ENCODE assay signal across 17 mouse cellular contexts in the genomic region with DNA sequence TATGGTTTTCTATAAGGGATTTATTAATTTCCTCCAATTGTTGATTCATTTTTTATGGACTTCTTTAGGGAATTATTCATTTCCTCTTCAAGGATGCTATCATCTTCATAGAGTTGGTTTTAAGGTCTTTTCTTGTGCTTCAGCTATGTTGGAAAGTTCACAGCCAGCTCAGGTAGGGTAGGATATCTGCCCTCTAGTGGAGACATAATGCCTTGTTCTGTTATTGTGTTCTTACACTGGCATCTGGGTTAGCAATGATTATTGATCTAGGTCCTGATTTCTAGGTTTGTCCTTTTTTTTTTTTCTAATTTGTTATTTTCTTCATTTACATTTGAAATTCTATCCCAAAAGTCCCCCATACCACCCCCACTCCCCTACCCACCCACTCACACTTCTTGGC.
DNase-seq lines count a peak whose midpoint lies in the region; ATAC-seq and TF ChIP-seq lines count a peak whose summit lies in the region.
"Had no signal": no experiment of that assay in that cellular context is flagged by ENCODE, and none has a peak within 500 bp of the region (broad histone marks: within the 10 kb centered on the region; RNA-seq: fewer than 3 reads in every experiment).

No protein-coding gene starts in this region.

- H3K36me3 ChIP-seq in intestine, postnatal 0 days (ENCODE audit: control insufficient read depth, insufficient read depth): no peaks in the 10 kb centered on the region
- no peaks in the 10 kb centered on the region for H3K36me3 ChIP-seq in intestine, embryonic 16.5 days (ENCODE audit: control insufficient read depth, insufficient read depth, low read length)
- no peaks in the 10 kb centered on the region for H3K36me3 ChIP-seq in lung, postnatal 0 days (ENCODE audit: insufficient read depth, low read length)
- H3K36me3 ChIP-seq: embryonic facial prominence, embryonic 12.5 days; hindbrain, embryonic 12.5 days; kidney, embryonic 15.5 days had no signal

- no peak for DNase-seq in lung, postnatal 0 days (ENCODE audit: low spot score)
- no peak for DNase-seq in lung, postnatal 10 days
- DNase-seq in NIH3T3 (ENCODE audit: low read depth): peak; percentile 24
- peak; percentile 26 for DNase-seq in retina, embryonic 14.5 days (ENCODE audit: low spot score)
- DNase-seq in cerebellum, adult 9-11 months: no peak
- no peak for DNase-seq in adrenal gland, adult 18-20 months (ENCODE audit: low spot score in 2 of 2)
- DNase-seq: cerebellum, adult 2 months; layer of hippocampus, adult 9-11 months; right cerebral cortex, postnatal 14 days; thymus, adult 2 months had no signal

- no peaks in the 10 kb centered on the region for H3K4me1 ChIP-seq in intestine, postnatal 0 days (replicated peaks; ENCODE audit: control insufficient read depth, insufficient read depth, low read length)
- no peaks in the 10 kb centered on the region for H3K4me1 ChIP-seq in intestine, embryonic 16.5 days (ENCODE audit: control insufficient read depth, insufficient read depth, low read length)
- no peaks in the 10 kb centered on the region for H3K4me1 ChIP-seq in lung, postnatal 0 days (ENCODE audit: insufficient read depth, low read depth, low read length)
- H3K4me1 ChIP-seq: embryonic facial prominence, embryonic 12.5 days; hindbrain, embryonic 12.5 days; kidney, embryonic 15.5 days; megakaryocyte, embryonic 14.5 days had no signal

- TF ChIP-seq EP300 in lung, postnatal 0 days (IDR thresholded peaks at IDR 0.05): no peak

- ATAC-seq in intestine, postnatal 0 days: no peak
- no peak for ATAC-seq in intestine, embryonic 16.5 days
- ATAC-seq in lung, postnatal 0 days: no peak
- ATAC-seq: activated CD4-positive, CD25-positive, alpha-beta regulatory T cell, adult 4 months had no signal

- no peak overlapping the region for H3K4me2 ChIP-seq in intestine, postnatal 0 days (replicated peaks; ENCODE audit: low read depth)
- H3K4me2 ChIP-seq in intestine, embryonic 16.5 days (ENCODE audit: low read depth, low read length): no peak overlapping the region
- H3K4me2 ChIP-seq in lung, postnatal 0 days (replicated peaks; ENCODE audit: low read depth, low read length): no peak overlapping the region
- H3K4me2 ChIP-seq: embryonic facial prominence, embryonic 12.5 days; hindbrain, embryonic 12.5 days; kidney, embryonic 15.5 days had no signal

- H3K4me3 ChIP-seq in intestine, postnatal 0 days (ENCODE audit: low read depth, low read length): no peak overlapping the region
- no peak overlapping the region for H3K4me3 ChIP-seq in intestine, embryonic 16.5 days (ENCODE audit: low read length)
- H3K4me3 ChIP-seq in lung, postnatal 0 days (ENCODE audit: low read depth, low read length): no peak overlapping the region
- H3K4me3 ChIP-seq: embryonic facial prominence, embryonic 12.5 days; hindbrain, embryonic 12.5 days; kidney, embryonic 15.5 days; megakaryocyte, embryonic 14.5 days had no signal

- H3K27ac ChIP-seq in intestine, postnatal 0 days (ENCODE audit: low read depth, low read length): no peak overlapping the region
- H3K27ac ChIP-seq in intestine, embryonic 16.5 days (ENCODE audit: low read length): no peak overlapping the region
- no peak overlapping the region for H3K27ac ChIP-seq in lung, postnatal 0 days (ENCODE audit: low read length)
- H3K27ac ChIP-seq: embryonic facial prominence, embryonic 12.5 days; hindbrain, embryonic 12.5 days; kidney, embryonic 15.5 days had no signal

- peak; percentile 60 for TF ChIP-seq CTCF in intestine, postnatal 0 days (IDR thresholded peaks at IDR 0.05; ENCODE audit: low read depth)
- peak; percentile 52 for TF ChIP-seq CTCF in lung, postnatal 0 days (IDR thresholded peaks at IDR 0.05)

- H3K9me3 ChIP-seq in intestine, postnatal 0 days (ENCODE audit: control insufficient read depth): no peaks in the 10 kb centered on the region
- no peaks in the 10 kb centered on the region for H3K9me3 ChIP-seq in intestine, embryonic 16.5 days (ENCODE audit: control insufficient read depth, low read length)
- no peaks in the 10 kb centered on the region for H3K9me3 ChIP-seq in lung, postnatal 0 days (ENCODE audit: low read length)
- H3K9me3 ChIP-seq: embryonic facial prominence, embryonic 12.5 days; hindbrain, embryonic 12.5 days; kidney, embryonic 15.5 days had no signal

- no peak overlapping the region for H3K9ac ChIP-seq in intestine, postnatal 0 days (ENCODE audit: low read depth, low read length)
- H3K9ac ChIP-seq in intestine, embryonic 16.5 days (ENCODE audit: low read depth, low read length): no peak overlapping the region
- H3K9ac ChIP-seq in lung, postnatal 0 days (replicated peaks; ENCODE audit: low read depth): no peak overlapping the region
- H3K9ac ChIP-seq: embryonic facial prominence, embryonic 12.5 days; hindbrain, embryonic 12.5 days; kidney, embryonic 15.5 days had no signal

- no peaks in the 10 kb centered on the region for H3K27me3 ChIP-seq in intestine, postnatal 0 days (replicated peaks; ENCODE audit: control insufficient read depth, insufficient read depth, low read length)
- H3K27me3 ChIP-seq in intestine, embryonic 16.5 days (replicated peaks; ENCODE audit: control insufficient read depth, insufficient read depth, low read length): no peaks in the 10 kb centered on the region
- no peaks in the 10 kb centered on the region for H3K27me3 ChIP-seq in lung, postnatal 0 days (replicated peaks; ENCODE audit: insufficient read depth, low read length)
- H3K27me3 ChIP-seq: embryonic facial prominence, embryonic 12.5 days; hindbrain, embryonic 12.5 days; kidney, embryonic 15.5 days; megakaryocyte, embryonic 14.5 days had no signal

Comparison
In these comparisons a context has a peak if more than half of its experiments do, and no peak if none do; other contexts are left out.
1. DNase-seq: peak in NIH3T3 (single experiment) and retina, embryonic 14.5 days (single experiment); none in lung, postnatal 0 days (single experiment), lung, postnatal 10 days (single experiment), cerebellum, adult 9-11 months (single experiment) and adrenal gland, adult 18-20 months (0 of 2).